Mouse (Mus musculus) liver, embryonic 15.5 days (tissue): ENCODE results near the gene Kcna6. TPM values are rescaled to one million over a fixed set of nuclear protein-coding genes. Genes with fewer than 3 reads are reported as not detected.
A peak's percentile ranks its signal among the peaks of the same experiment; 100 is the strongest.

Source experiments
- ATAC-seq: fragments of 200-750 bp; cut with Nextera tagmentation; 2 replicates; pipeline ENCODE4 v1.8.0; 2017; ENCODE audit warnings: moderate number of reproducible peaks, mild to moderate bottlenecking, moderate library complexity; ENCODE audit not compliant: insufficient read depth
- H3K27ac ChIP-seq: fragments of 300-500 bp; sonication (generic); replicated peaks from 2 replicates; pipeline ENCODE4 v1.5.1; 2015; ENCODE audit warnings: mild to moderate bottlenecking, inconsistent platforms
- H3K27me3 ChIP-seq: fragments of 300-500 bp; sonication (generic); 2 replicates; pipeline ENCODE4 v1.6.1; 2015; ENCODE audit warnings: mild to moderate bottlenecking, inconsistent platforms
- H3K36me3 ChIP-seq: fragments of 300-500 bp; sonication (generic); replicated peaks from 2 replicates; pipeline ENCODE4 v1.6.1; 2015; ENCODE audit warnings: moderate library complexity, mild to moderate bottlenecking, inconsistent platforms
- H3K4me1 ChIP-seq: fragments of 300-500 bp; sonication (generic); replicated peaks from 2 replicates; pipeline ENCODE4 v1.6.1; 2015; ENCODE audit warnings: inconsistent platforms
- H3K4me2 ChIP-seq: fragments of 300-500 bp; sonication (generic); 2 replicates; pipeline ENCODE4 v1.6.1; 2015; ENCODE audit warnings: moderate library complexity, mild to moderate bottlenecking, inconsistent platforms
- H3K4me3 ChIP-seq: fragments of 300-500 bp; sonication (generic); replicated peaks from 2 replicates; pipeline ENCODE4 v1.5.1; 2015; ENCODE audit warnings: mild to moderate bottlenecking, inconsistent platforms
- H3K9ac ChIP-seq: fragments of 300-500 bp; sonication (generic); 2 replicates; pipeline ENCODE4 v1.6.1; 2015; ENCODE audit warnings: moderate library complexity, mild to moderate bottlenecking, inconsistent platforms
- H3K9me3 ChIP-seq: fragments of 300-500 bp; sonication (generic); replicated peaks from 2 replicates; pipeline ENCODE4 v1.6.1; 2016; ENCODE audit warnings: inconsistent platforms
- WGBS: fragments of 180-500 bp; shearing (Covaris S2); methylation state at CpG from one replicate; pipeline ENCODE4 v1.1.7; 2015; ENCODE audit warnings: mixed read lengths; ENCODE audit not compliant: insufficient replicate concordance; 5-methylcytosine and 5-hydroxymethylcytosine counted together
- polyA plus RNA-seq: library from polyadenylated mRNA; unstranded; fragments of >200 nt; fragmentation: Nextera tagmentation; extraction: Ambion mirVana; gene quantifications from 2 replicates; pipeline ENCODE4 v1.2.1, GENCODE M21; 2015

Kcna6 gene
- polyA plus RNA-seq, result 0.10 and 0.16 TPM in 2 replicates

GRCm38 (mm10) chr6:126740211-126741142, at the start of gene Kcna6:
TSS of gene Kcna6 (minus strand) at chr6:126740674.
- Histone ChIP-seq H3K27ac (no peak within 1 kb of the TSS), H3K27me3 (peaks cover 54% of the 10 kb centered on the region), H3K4me1 (no peaks in the 10 kb centered on the region), H3K4me3 (peak within 1 kb of the TSS; percentile 8; the same call in 1 of the 2 replicates), H3K9me3 (no peaks in the 10 kb centered on the region), H3K9ac (no peak within 1 kb of the TSS), H3K36me3 (no peaks in the 10 kb centered on the region), H3K4me2 (peak within 1 kb of the TSS; percentile 38)
- 4% methylated on average over 36 of the region's 36 CpGs for WGBS
- ATAC-seq, result no peak

- no peak overlapping the region for H3K4me3 ChIP-seq
- H3K9me3 ChIP-seq, result no peaks in the 10 kb centered on the region
- no peak overlapping the region for H3K27ac ChIP-seq
- 55% methylated on average over 8 of the region's 8 CpGs for WGBS
- no peak overlapping the region for H3K9ac ChIP-seq
- no peak overlapping the region for H3K4me2 ChIP-seq
- ATAC-seq, result no peak
- no peaks in the 10 kb centered on the region for H3K36me3 ChIP-seq
- H3K4me1 ChIP-seq, result no peaks in the 10 kb centered on the region
- H3K27me3 ChIP-seq, result no peaks in the 10 kb centered on the region
These were observed 48.4 kb upstream of the Kcna6 start for GRCm38 (mm10) chr6:126788863-126789262.

GRCm38 (mm10) chr6:126784206-126784605, 43.7 kb upstream of the Kcna6 start:
- no peaks in the 10 kb centered on the region for H3K4me1 ChIP-seq
- H3K27me3 ChIP-seq, result no peaks in the 10 kb centered on the region
- no peak for ATAC-seq
- no peaks in the 10 kb centered on the region for H3K9me3 ChIP-seq
- WGBS, result 48% methylated on average over 5 of the region's 5 CpGs
- no peak overlapping the region for H3K4me3 ChIP-seq
- no peak overlapping the region for H3K4me2 ChIP-seq
- no peak overlapping the region for H3K27ac ChIP-seq
- no peaks in the 10 kb centered on the region for H3K36me3 ChIP-seq
- H3K9ac ChIP-seq, result no peak overlapping the region

- H3K4me1 ChIP-seq, result no peaks in the 10 kb centered on the region
- no peak overlapping the region for H3K4me2 ChIP-seq
- no peak for ATAC-seq
- H3K9me3 ChIP-seq, result no peaks in the 10 kb centered on the region
- H3K27me3 ChIP-seq, result no peaks in the 10 kb centered on the region
- H3K27ac ChIP-seq, result no peak overlapping the region
- no peak overlapping the region for H3K9ac ChIP-seq
- WGBS, result 52% methylated on average over 10 of the region's 10 CpGs
- no peak overlapping the region for H3K4me3 ChIP-seq
- H3K36me3 ChIP-seq, result no peaks in the 10 kb centered on the region
These were observed 43.2 kb upstream of the Kcna6 start for GRCm38 (mm10) chr6:126783651-126784066.

- Histone ChIP-seq H3K4me3 (no peak overlapping the region), H3K4me2 (no peak overlapping the region), H3K27ac (no peak overlapping the region), H3K9ac (no peak overlapping the region), H3K27me3 (no peaks in the 10 kb centered on the region), H3K36me3 (no peaks in the 10 kb centered on the region), H3K4me1 (no peaks in the 10 kb centered on the region), H3K9me3 (no peaks in the 10 kb centered on the region)
- 65% methylated on average over 1 of the region's 1 CpGs for WGBS
- ATAC-seq, result no peak
These were observed 42.6 kb upstream of the Kcna6 start for GRCm38 (mm10) chr6:126783056-126783455.

- Histone ChIP-seq H3K4me1 (no peaks in the 10 kb centered on the region), H3K4me2 (no peak overlapping the region), H3K36me3 (no peaks in the 10 kb centered on the region), H3K9me3 (no peaks in the 10 kb centered on the region), H3K27ac (no peak overlapping the region), H3K4me3 (no peak overlapping the region), H3K27me3 (no peaks in the 10 kb centered on the region), H3K9ac (no peak overlapping the region)
- ATAC-seq, result no peak
- WGBS, result 59% methylated on average over 6 of the region's 6 CpGs
These were observed 37.4 kb upstream of the Kcna6 start for GRCm38 (mm10) chr6:126777889-126778288.

- H3K4me1 ChIP-seq, result no peaks in the 10 kb centered on the region
- no peak overlapping the region for H3K4me2 ChIP-seq
- no peak overlapping the region for H3K27ac ChIP-seq
- ATAC-seq, result no peak
- WGBS, result 49% methylated on average over 4 of the region's 4 CpGs
- no peak overlapping the region for H3K9ac ChIP-seq
- H3K27me3 ChIP-seq, result no peaks in the 10 kb centered on the region
- H3K9me3 ChIP-seq, result no peaks in the 10 kb centered on the region
- H3K4me3 ChIP-seq, result no peak overlapping the region
- H3K36me3 ChIP-seq, result no peaks in the 10 kb centered on the region
These were observed 33.4 kb upstream of the Kcna6 start for GRCm38 (mm10) chr6:126773873-126774272.

GRCm38 (mm10) chr6:126772326-126772725, 31.9 kb upstream of the Kcna6 start:
- no peak overlapping the region for H3K4me3 ChIP-seq
- 53% methylated on average over 4 of the region's 4 CpGs for WGBS
- no peaks in the 10 kb centered on the region for H3K9me3 ChIP-seq
- ATAC-seq, result no peak
- no peak overlapping the region for H3K4me2 ChIP-seq
- no peaks in the 10 kb centered on the region for H3K4me1 ChIP-seq
- H3K27ac ChIP-seq, result no peak overlapping the region
- H3K27me3 ChIP-seq, result no peaks in the 10 kb centered on the region
- H3K36me3 ChIP-seq, result no peaks in the 10 kb centered on the region
- H3K9ac ChIP-seq, result no peak overlapping the region

GRCm38 (mm10) chr6:126770146-126770731, 29.8 kb upstream of the Kcna6 start:
- Histone ChIP-seq H3K27ac (no peak overlapping the region), H3K4me3 (no peak overlapping the region), H3K27me3 (no peaks in the 10 kb centered on the region), H3K9me3 (no peaks in the 10 kb centered on the region), H3K9ac (no peak overlapping the region), H3K4me1 (no peaks in the 10 kb centered on the region), H3K36me3 (no peaks in the 10 kb centered on the region), H3K4me2 (no peak overlapping the region)
- 67% methylated on average over 12 of the region's 12 CpGs for whole genome bisulfite sequencing
- no peak for ATAC-seq

GRCm38 (mm10) chr6:126768957-126769665, 28.6 kb upstream of the Kcna6 start:
- H3K36me3 ChIP-seq, result no peaks in the 10 kb centered on the region
- H3K27ac ChIP-seq, result no peak overlapping the region
- no peaks in the 10 kb centered on the region for H3K27me3 ChIP-seq
- H3K4me1 ChIP-seq, result no peaks in the 10 kb centered on the region
- no peak overlapping the region for H3K4me3 ChIP-seq
- H3K4me2 ChIP-seq, result no peak overlapping the region
- H3K9me3 ChIP-seq, result no peaks in the 10 kb centered on the region
- ATAC-seq, result no peak
- WGBS, result 53% methylated on average over 11 of the region's 11 CpGs
- no peak overlapping the region for H3K9ac ChIP-seq
